Mouse (Mus musculus): Measurements from ENCODE around the gene Polr2l.

Gene Polr2l

GRCm38 (mm10) chr7:141475011-141475804 is at the start of gene Polr2l, which contains the start of gene Tspan4:
TSS of gene Polr2l (minus strand) at chr7:141475132.
TSS of gene Tspan4 (plus strand) at chr7:141475240.
- no peak for DNase-seq (ENCODE audit: low read depth, low spot score)

GRCm38 (mm10) chr7:141524271-141524670 is 49.3 kb upstream of the Polr2l start:
- DNase-seq (ENCODE audit: low read depth, low spot score), result no peak

GRCm38 (mm10) chr7:141523007-141523406 is 48.1 kb upstream of the Polr2l start:
- DNase-seq (ENCODE audit: low read depth, low spot score), result no peak

GRCm38 (mm10) chr7:141519795-141520194 is 44.9 kb upstream of the Polr2l start:
- DNase-seq (ENCODE audit: low read depth, low spot score), result no peak

GRCm38 (mm10) chr7:141518926-141519325 is 44.0 kb upstream of the Polr2l start:
- DNase-seq (ENCODE audit: low read depth, low spot score), result no peak

- DNase-seq (ENCODE audit: low read depth, low spot score), result no peak
Measured at GRCm38 (mm10) chr7:141518296-141518695, 43.4 kb upstream of the Polr2l start.

- DNase-seq (ENCODE audit: low read depth, low spot score), result no peak
Measured at GRCm38 (mm10) chr7:141517638-141518037, 42.7 kb upstream of the Polr2l start.

- no peak for DNase-seq (ENCODE audit: low read depth, low spot score)
Measured at GRCm38 (mm10) chr7:141510681-141511191, 35.8 kb upstream of the Polr2l start.

GRCm38 (mm10) chr7:141510196-141510595 is 35.3 kb upstream of the Polr2l start:
- DNase-seq (ENCODE audit: low read depth, low spot score), result no peak

- no peak for DNase-seq (ENCODE audit: low read depth, low spot score)
Measured at GRCm38 (mm10) chr7:141508160-141508559, 33.2 kb upstream of the Polr2l start.

GRCm38 (mm10) chr7:141506278-141506677 is 31.3 kb upstream of the Polr2l start:
- DNase-seq (ENCODE audit: low read depth, low spot score), result no peak

- no peak for DNase-seq (ENCODE audit: low read depth, low spot score)
Measured at GRCm38 (mm10) chr7:141502556-141502905, 27.6 kb upstream of the Polr2l start.

- no peak for DNase-seq (ENCODE audit: low read depth, low spot score)
Measured at GRCm38 (mm10) chr7:141501820-141502555, 27.1 kb upstream of the Polr2l start.

- no peak for DNase-seq (ENCODE audit: low read depth, low spot score)
Measured at GRCm38 (mm10) chr7:141497600-141497999, 22.7 kb upstream of the Polr2l start.

- no peak for DNase-seq (ENCODE audit: low read depth, low spot score)
Measured at GRCm38 (mm10) chr7:141495940-141496339, 21.0 kb upstream of the Polr2l start.

GRCm38 (mm10) chr7:141495379-141495778 is 20.4 kb upstream of the Polr2l start:
- no peak for DNase-seq (ENCODE audit: low read depth, low spot score)

GRCm38 (mm10) chr7:141493729-141494128 is 18.8 kb upstream of the Polr2l start:
- no peak for DNase-seq (ENCODE audit: low read depth, low spot score)

GRCm38 (mm10) chr7:141492738-141493137 is 17.8 kb upstream of the Polr2l start:
- DNase-seq (ENCODE audit: low read depth, low spot score), result no peak

- DNase-seq (ENCODE audit: low read depth, low spot score), result no peak
Measured at GRCm38 (mm10) chr7:141491151-141491550, 16.2 kb upstream of the Polr2l start.

- DNase-seq (ENCODE audit: low read depth, low spot score), result no peak
Measured at GRCm38 (mm10) chr7:141487141-141487540, 12.2 kb upstream of the Polr2l start.

- no peak for DNase-seq (ENCODE audit: low read depth, low spot score)
Measured at GRCm38 (mm10) chr7:141486239-141486638, 11.3 kb upstream of the Polr2l start.

- no peak for DNase-seq (ENCODE audit: low read depth, low spot score)
Measured at GRCm38 (mm10) chr7:141485606-141486005, 10.7 kb upstream of the Polr2l start.

- DNase-seq (ENCODE audit: low read depth, low spot score), result no peak
Measured at GRCm38 (mm10) chr7:141485186-141485585, 10.3 kb upstream of the Polr2l start.
